Mouse (Mus musculus) liver, embryonic 14.5 days (tissue): Measurements from ENCODE around the gene Pdzd8.

Experiments used
- CTCF ChIP-seq: IDR thresholded peaks from 2 replicates; pipeline ENCODE4 v1.5.1; 2016; ENCODE audit warnings: antibody characterized with exemption, low read depth, control low read depth
- EP300 ChIP-seq: IDR thresholded peaks from 2 replicates; pipeline ENCODE4 v1.6.1; 2016; ENCODE audit warnings: antibody characterized with exemption, low read depth

DNA sequence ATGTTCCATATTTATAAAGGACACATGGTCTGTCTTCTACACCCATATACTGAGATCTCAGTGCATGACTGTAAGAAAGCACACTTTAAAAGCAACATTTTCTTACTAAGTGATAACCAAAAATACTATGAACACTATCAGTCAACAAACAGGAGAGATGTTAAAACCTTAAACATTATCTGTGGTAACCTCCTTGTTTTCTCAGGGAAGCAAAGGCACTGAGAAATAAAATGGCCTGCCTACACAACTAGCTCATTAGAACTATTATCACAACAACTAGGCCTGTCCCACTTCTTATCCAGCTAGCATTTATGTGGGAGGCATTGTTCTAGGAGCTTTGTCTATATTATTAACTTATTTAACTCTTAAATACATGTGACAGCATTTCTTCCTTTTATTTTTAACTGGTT is 14.8 kb downstream of the Pdzd8 start:
- TF ChIP-seq CTCF (no peak), EP300 (peak; percentile 83)
